Mouse (Mus musculus): ENCODE measurements around the gene Tex26.

- no peak for TF ChIP-seq POLR2A (IDR thresholded peaks at IDR 0.05; ENCODE audit: extremely low read depth, insufficient read depth, low read length)
- no peak for TF ChIP-seq CTCF (IDR thresholded peaks at IDR 0.05; ENCODE audit: low read depth, low read length)
Observed at GRCm38 (mm10) chr5:149426525-149426924, 12.9 kb upstream of the Tex26 start.
